Mouse (Mus musculus): ENCODE results near the gene Stx1a.

GRCm38 (mm10) chr5:135040059-135040458 is 16.8 kb downstream of the Stx1a start:
- TF ChIP-seq CTCF (conservative IDR thresholded peaks at IDR 0.05; ENCODE audit: insufficient read depth, insufficient read length, low read depth, low read length) (no peak), POLR2A (IDR thresholded peaks at IDR 0.05; ENCODE audit: low read depth, low read length) (no peak)
